ENCODE assay signal across 37 mouse cellular contexts in genomic region chr11:96115416-96115815, GRCm38 (mm10). TPM values are rescaled to one million over a fixed set of nuclear protein-coding genes. Genes with fewer than 3 reads are reported as not detected.
"Had no signal": no experiment of that assay in that cellular context is flagged by ENCODE, and none has a peak within 500 bp of the region (broad histone marks: within the 10 kb centered on the region; RNA-seq: fewer than 3 reads in every experiment).

No protein-coding gene starts in this region.

- H3K27me3 ChIP-seq: hindbrain, embryonic 15.5 days; limb, embryonic 15.5 days had no signal

- H3K27ac ChIP-seq: heart, adult 2 months; heart, embryonic 13.5 days; heart, embryonic 15.5 days; hindbrain, embryonic 13.5 days; hindbrain, embryonic 15.5 days; hindbrain, postnatal 0 days; kidney, postnatal 0 days; limb, embryonic 13.5 days; limb, embryonic 15.5 days; liver, embryonic 12.5 days; liver, embryonic 14.5 days had no signal

- DNase-seq: gastrocnemius, postnatal 14 days; gastrocnemius, postnatal 36 days; heart, adult 11 months; heart, adult 2 months; heart, postnatal 14 days; heart, postnatal 36 days; kidney, adult 11 months; kidney, adult 8-10 months; kidney, postnatal 14 days; kidney, postnatal 36 days; layer of hippocampus, adult 9-11 months; layer of hippocampus, postnatal 36 days; left cerebral cortex, postnatal 4 days had no signal

- H3K36me3 ChIP-seq: heart, embryonic 13.5 days; heart, embryonic 15.5 days; hindbrain, embryonic 13.5 days; hindbrain, embryonic 15.5 days; limb, embryonic 13.5 days; limb, embryonic 15.5 days; liver, embryonic 12.5 days had no signal

- H3K4me3 ChIP-seq: heart, adult 2 months; heart, embryonic 13.5 days; heart, embryonic 15.5 days; hindbrain, embryonic 13.5 days; hindbrain, embryonic 15.5 days; limb, embryonic 13.5 days; limb, embryonic 15.5 days; liver, embryonic 12.5 days had no signal

- H3K9ac ChIP-seq: heart, embryonic 13.5 days; heart, embryonic 15.5 days; hindbrain, embryonic 13.5 days; hindbrain, embryonic 15.5 days; limb, embryonic 13.5 days; limb, embryonic 15.5 days; liver, embryonic 12.5 days; liver, embryonic 14.5 days had no signal

- H3K9me3 ChIP-seq: heart, embryonic 13.5 days; heart, embryonic 15.5 days; hindbrain, embryonic 13.5 days; hindbrain, embryonic 15.5 days; limb, embryonic 13.5 days; limb, embryonic 15.5 days; liver, embryonic 12.5 days had no signal

- H3K4me1 ChIP-seq: heart, embryonic 13.5 days; heart, embryonic 15.5 days; hindbrain, embryonic 13.5 days; hindbrain, embryonic 15.5 days; limb, embryonic 13.5 days; limb, embryonic 15.5 days; liver, embryonic 12.5 days had no signal

RNA-seq across cellular contexts. Expression of gene Calcoco2, which starts 3.7 kb away (rescaled TPM):
- total RNA-seq: gastrocnemius, adult 18-20 months; gastrocnemius, adult 8-10 months; gastrocnemius, postnatal 14 days; gastrocnemius, postnatal 36 days; heart, adult 2 months; heart, postnatal 14 days; heart, postnatal 36 days; hematopoietic stem cell, adult 5-6 weeks; hindbrain, postnatal 0 days; layer of hippocampus, postnatal 36 days; left cerebral cortex, adult 18-20 months; left cerebral cortex, adult 8-10 months; left cerebral cortex, postnatal 10 days; left cerebral cortex, postnatal 25 days; left cerebral cortex, postnatal 4 days; liver, adult 2 months had no signal
- polyA plus RNA-seq: gonadal fat pad, adult 2 months; heart, adult 2 months; heart, embryonic 11.5 days; heart, embryonic 13.5 days; heart, embryonic 15.5 days; heart, postnatal 0 days; hindbrain, embryonic 13.5 days; kidney, embryonic 14.5 days; kidney, postnatal 0 days; large intestine, adult 2 months; limb, embryonic 11.5 days; limb, embryonic 13.5 days; limb, embryonic 15.5 days; liver, adult 2 months; liver, embryonic 12.5 days; liver, embryonic 14.5 days had no signal

RNA-seq across cellular contexts. Expression of gene Ttll6, which starts 18.2 kb away (rescaled TPM):
- total RNA-seq: gastrocnemius, adult 18-20 months; gastrocnemius, adult 8-10 months; gastrocnemius, postnatal 14 days; gastrocnemius, postnatal 36 days; heart, adult 2 months; heart, postnatal 36 days; hematopoietic stem cell, adult 5-6 weeks; left cerebral cortex, postnatal 25 days; liver, adult 2 months had no signal
- polyA plus RNA-seq: heart, embryonic 11.5 days; heart, embryonic 13.5 days; heart, postnatal 0 days; kidney, embryonic 14.5 days; limb, embryonic 13.5 days; limb, embryonic 15.5 days; liver, adult 2 months; liver, embryonic 12.5 days; liver, embryonic 14.5 days had no signal
